Mouse (Mus musculus): ENCODE measurements around the gene A630095N17Rik. TPM values are rescaled to one million over a fixed set of nuclear protein-coding genes. Genes with fewer than 3 reads are reported as not detected.

The A630095N17Rik gene
- polyA plus RNA-seq, 1 experiment, result not detected

DNA sequence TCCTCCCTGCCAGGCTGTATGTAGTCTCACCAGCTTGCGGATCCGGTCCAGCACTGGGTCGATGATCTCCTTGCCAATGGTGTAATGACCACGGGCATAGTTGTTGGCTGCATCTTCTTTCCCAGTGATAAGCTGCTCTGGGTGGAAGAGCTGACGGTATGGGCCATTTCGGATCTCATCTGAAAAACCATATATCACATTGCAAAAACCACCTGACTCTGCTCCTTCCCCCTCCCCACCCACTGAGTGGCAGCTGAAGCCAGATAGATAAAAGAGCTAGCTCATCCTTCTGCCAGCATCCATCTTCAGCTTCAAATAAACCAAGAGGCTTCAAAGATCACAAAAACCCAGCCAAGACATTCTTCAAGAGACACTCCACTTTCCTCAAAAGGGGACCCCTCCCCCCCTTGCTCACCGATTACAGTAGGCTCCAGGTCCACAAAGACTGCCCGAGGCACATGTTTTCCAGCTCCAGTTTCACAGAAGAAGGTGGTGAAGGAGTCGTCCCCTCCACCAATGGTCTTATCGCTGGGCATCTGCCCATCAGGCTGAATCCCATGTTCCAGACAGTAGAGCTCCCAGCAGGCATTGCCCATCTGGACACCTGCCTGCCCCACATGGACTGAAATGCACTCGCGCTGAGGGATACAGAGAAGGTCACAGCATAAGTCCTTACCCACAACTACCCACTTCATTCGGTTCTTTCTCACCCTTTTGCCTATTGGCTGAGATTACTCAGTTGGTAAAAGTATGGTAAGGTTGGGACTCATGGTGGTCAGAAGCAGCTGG lies 14.9 kb downstream of the A630095N17Rik start:
- no peak for DNase-seq (ENCODE audit: extremely low spot score in 1 of 2, low spot score in 1 of 2)

DNA sequence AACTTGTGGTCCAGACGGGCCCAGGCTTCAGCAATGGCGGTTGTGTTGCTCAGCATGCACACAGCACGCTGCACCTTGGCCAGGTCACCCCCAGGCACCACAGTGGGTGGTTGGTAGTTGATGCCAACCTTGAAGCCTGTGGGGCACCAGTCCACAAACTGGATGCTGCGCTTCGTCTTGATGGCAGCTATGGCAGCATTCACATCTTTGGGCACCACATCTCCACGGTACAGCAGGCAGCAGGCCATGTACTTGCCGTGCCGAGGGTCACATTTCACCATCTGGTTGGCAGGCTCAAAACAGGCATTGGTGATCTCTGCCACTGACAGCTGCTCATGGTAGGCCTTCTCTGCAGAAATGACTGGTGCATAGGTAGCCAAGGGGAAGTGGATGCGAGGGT lies 16.1 kb downstream of the A630095N17Rik start:
- DNase-seq (ENCODE audit: extremely low spot score in 1 of 2, low spot score in 1 of 2), result no peak

DNA sequence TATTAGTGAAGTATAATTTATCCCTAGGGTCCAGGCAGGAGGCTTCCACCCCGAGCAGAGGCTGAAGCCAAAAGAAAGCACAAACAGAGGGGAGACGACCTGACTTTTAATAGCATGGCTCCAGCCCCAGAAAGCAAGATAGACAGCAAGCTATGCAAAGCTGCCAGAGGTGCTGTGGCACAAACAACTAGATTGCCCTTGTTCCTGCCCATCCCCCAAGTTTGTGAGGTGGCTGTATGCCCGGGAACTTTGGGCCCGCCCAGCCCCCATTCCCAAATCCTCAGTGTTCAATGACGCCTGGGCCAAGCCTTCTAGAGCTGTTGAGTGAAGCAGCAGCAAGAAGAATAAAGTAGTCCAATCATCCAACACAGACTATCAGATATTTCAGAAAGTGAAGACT lies 17.0 kb downstream of the A630095N17Rik start:
- peak in 1 of 2 experiments; percentile 75 for DNase-seq (ENCODE audit: extremely low spot score in 1 of 2, low spot score in 1 of 2)

DNA sequence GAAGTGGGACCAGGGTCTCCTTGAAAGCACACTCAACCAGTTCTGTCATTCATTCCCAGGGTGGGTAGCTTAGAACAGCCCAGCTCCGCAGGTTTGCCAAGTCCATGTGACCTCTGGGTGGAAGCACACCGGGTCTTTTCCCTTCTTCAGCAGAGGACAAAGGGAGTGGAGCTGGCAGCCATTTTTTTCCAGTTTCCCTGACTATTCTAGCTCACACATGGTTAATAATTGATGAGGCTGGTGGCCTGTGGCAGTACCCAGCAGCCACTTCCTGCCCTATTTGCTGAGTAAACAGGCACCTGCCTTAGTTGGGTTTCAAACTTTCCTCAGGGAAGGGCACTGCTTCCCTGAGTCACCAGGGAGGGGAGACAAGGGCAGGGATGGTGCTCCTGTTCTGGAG lies 17.5 kb downstream of the A630095N17Rik start:
- DNase-seq (ENCODE audit: extremely low spot score in 1 of 2, low spot score in 1 of 2), result no peak

DNA sequence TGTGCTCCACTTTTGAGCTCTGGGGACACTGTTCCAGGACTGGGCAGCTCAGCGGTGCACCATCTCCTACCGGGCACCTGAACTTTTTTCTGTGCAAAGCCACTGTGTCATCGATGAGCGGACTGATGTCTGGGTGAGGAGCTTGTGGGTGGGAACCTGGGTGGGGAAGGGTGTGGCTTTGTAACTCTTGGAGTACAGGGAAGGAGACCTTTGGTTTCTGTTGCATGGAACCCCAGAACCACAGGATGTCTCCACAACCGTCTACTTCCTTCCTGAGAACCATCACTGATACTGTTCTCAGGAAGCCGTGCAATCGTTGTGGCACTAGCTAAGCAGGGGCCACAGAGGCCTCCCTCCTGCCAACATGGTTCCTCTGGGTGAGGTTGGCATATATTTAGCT lies 18.8 kb downstream of the A630095N17Rik start:
- no peak for DNase-seq (ENCODE audit: extremely low spot score in 1 of 2, low spot score in 1 of 2)

DNA sequence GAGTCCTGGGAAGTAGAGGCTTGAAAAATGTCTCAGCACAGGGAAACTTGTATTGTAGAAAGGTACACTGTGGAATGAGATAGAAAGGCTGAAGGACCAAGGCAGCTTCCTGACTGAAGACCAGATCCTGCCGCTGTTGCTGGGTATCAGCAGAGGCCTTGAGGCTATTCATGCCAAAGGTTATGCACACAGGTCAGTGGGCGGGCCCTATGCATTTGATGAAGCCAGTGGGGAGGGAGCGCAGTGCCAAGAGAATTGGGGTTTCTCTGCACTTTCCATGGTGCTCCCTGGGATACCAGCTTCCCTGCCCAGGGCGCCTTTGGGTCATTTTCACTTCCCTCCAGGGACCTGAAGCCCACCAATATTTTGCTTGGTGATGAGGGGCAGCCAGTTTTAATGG lies 19.4 kb downstream of the A630095N17Rik start:
- no peak for DNase-seq (ENCODE audit: extremely low spot score in 1 of 2, low spot score in 1 of 2)

DNA sequence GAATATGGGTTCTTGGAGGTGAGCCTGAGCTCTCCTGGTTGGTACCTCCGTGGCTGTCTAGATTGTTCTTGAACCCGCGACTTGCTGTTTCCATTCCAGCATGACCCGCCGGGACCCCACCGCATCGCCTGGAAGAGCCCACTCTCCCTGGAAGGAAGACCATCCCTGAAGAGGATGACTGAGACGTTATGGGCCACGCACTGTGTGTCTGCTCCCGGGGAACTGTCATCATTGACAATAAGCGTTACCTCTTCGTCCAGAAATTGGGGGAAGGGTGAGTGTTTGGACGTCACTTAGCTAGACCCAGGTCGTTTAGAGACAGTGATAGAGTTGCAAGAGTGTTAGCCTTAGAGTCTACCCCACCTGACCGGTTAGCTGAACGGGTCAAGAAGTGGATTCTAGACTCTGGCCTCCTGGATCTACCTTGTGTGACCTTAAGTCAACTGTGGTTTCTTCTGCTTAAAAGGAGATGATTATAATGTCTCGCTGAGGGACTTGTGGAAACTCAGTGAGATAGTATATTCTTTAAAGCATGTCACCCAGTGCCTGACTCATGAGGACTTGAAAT lies 20.7 kb downstream of the A630095N17Rik start:
- DNase-seq (ENCODE audit: extremely low spot score in 1 of 2, low spot score in 1 of 2), result no peak

DNA sequence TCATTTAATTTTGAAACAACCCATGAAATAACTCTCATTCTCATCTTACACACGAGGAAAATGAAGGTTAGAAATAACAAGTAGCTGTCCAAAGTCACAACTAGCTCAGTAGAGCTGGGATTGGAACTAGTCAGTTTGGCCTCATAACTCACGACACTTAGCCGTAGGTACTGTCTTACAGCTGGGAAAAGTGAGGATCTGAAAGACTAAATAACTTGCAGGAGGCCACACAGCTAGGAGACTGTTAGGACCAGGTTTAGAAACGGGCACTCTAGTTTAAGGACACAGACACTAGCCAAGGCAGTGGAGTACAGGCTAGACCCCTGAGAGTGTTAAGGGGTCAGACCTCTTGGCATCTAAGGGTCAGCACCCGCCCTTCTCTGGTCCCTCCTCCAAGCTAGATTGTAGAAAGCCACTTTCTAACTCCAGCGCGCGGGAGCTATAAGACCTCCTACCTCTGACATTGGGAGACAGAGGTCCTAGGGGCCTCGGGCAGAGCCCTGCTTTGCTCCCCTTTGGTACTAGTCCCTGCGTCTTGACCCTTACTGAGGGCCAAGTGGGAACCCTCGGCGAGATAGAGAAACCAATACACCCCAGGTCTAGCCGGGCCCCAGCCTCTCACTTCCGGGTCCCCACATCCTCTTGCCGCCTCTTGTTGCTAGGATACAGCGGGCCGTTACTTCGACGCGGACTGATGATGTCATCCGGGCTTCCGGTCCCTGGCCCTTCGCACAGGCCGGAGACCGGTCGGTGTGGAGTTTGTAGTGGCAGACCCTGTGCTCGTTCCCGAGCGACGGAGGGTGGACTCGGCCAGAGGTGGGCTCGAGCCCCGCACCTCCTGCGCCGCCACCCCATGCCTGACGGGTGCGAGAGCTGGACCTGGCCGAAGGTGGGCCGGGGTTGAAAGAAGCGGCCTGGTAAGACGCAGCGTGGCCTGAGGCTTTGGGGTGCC lies 21.5 kb downstream of the A630095N17Rik start, which contains the start of the genes Glb1l and Stk16:
TSS of gene Glb1l (minus strand) at position 678 of the 952 bp plus-strand sequence.
TSS of gene Stk16 (plus strand) at position 703 of the 952 bp plus-strand sequence.
- DNase-seq (ENCODE audit: extremely low spot score in 1 of 2, low spot score in 1 of 2), result peak; percentile 89 to 98

DNA sequence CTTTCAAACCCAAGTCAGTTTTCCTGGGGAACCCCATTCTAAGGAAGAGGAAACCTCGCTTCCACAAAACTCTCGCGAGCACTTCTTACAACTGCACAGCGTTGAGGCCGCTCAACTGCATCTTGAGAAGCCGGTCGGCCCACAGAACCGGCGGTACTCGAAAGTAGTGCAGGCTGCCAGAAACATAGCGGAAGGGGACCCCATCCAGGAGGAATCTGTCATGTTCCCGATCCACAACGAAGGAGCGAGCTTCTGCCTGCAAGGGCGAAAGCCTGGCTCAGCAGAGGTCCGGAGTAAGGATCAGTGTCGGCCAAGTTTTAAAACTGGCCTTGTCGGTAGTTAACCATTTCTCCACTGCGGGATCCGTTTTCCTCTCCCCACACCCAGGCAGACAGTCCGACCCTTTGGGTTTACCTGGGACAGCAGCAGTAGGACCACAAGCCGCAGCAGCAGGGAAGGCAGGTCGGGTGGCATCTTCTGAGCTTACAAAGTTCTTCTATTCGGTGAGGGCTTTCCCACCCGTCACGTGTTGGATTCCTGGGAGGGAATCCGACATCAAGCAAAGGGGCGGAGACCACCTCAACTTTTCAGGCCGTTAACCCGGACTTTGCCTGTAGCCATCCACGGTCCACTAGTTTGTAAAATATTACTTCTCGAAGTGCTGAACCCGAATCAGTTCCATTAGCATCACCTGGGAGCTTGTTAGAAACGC lies 22.8 kb downstream of the A630095N17Rik start:
- DNase-seq (ENCODE audit: extremely low spot score in 1 of 2, low spot score in 1 of 2), result no peak

DNA sequence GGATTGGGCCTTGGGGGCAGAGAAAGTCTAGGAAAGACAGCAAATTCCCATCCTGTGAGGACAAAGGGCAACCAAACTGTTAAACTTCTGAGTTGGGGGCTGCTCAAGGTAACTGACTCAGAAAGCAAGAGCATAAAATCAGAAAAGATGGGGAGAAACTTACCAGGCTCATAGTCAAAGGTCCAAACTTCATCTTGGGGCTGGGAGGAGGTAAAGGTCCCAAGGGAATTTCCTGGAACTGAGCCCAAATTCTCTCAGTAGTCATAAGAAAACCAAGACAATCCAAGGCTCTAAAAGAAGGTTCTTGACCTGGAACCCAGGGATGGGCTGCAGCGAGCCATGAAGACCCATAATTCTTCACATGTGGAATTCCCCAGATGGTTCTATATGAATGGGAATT lies 30.7 kb downstream of the A630095N17Rik start:
- DNase-seq (ENCODE audit: extremely low spot score in 1 of 2, low spot score in 1 of 2), result no peak

DNA sequence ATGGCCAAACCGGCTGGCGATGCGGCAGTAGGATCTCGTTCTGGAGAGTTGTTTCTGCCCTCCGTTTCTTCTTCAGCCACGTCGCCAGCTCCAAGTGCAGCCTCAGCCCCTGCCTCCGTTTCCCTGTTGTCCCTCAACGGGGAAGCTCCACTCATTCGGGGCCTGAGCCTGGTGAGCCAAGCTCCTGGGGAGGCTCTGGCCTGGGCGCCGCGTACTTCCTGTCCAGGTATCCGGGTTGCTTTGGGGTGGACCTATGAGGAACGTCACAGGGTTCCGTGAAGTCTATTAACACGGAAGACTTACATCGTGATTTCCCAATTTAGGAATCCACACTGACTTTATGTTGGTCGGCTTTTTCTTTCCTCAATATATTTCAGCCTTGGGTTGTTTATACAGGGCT lies 39.5 kb downstream of the A630095N17Rik start:
- peak in 1 of 2 experiments; percentile 38 for DNase-seq (ENCODE audit: extremely low spot score in 1 of 2, low spot score in 1 of 2)

DNA sequence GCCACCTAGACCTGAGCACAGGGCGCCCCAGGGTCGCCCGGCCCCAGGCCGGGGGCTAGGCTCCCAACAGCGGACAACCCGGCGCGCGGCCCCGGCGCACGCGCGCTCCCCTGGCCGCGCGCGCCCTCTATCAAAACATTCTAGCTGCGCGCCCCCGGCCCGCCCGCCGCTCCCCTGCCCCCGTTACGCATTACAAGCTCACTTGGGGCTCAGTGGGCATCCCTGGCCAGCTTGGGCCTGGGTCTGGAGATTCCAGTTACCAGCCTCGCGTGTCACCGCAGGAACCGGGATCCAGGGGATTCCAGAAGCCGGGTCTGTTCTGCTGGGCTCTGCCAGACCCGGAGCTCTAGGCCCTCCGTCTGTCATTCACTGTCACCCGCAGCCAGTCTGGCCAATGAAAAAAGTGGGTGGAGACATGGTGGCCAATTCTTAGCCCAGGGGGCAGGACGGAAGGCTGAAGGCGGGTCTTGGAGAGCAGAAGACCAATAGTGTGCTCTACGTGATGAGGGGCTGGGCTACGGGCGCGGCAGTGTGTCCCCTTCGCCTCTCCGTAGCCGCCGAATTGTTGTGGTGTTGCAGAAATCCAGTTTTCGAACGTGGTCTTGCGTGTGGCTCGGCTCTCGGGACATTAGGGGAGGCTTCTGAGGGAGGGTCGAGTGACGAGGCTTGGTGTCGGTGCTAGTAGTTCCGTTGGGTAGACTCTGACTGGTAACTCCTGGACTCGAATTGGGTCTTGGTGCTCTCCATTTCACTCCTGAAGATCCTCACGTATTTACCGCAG lies 40.1 kb downstream of the A630095N17Rik start, which contains the start of the genes Ankzf1 and Atg9a:
TSS of gene Ankzf1 (plus strand) at position 530 of the 781 bp plus-strand sequence.
TSS of gene Atg9a (minus strand) at position 575 of the 781 bp plus-strand sequence.
- DNase-seq (ENCODE audit: extremely low spot score in 1 of 2, low spot score in 1 of 2), result peak; percentile 97 to 98

DNA sequence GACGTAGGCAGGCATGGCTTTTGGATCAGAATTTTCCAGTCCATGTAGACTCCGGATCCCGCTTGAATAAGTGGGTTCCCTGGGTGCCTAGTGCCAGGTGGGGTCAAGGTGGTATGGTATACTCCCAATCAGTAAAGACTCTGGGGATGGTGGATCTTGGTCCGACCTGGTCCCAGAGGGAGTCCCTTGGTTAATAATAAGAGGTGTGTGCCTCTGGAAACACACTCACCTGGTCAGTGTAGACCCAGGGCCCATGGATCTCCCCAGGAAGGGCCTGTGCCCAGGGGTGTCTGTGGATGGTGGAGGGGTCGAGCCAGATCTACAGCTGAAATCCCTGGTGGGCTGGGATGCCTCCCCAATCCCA lies 40.7 kb downstream of the A630095N17Rik start:
- DNase-seq (ENCODE audit: extremely low spot score in 1 of 2, low spot score in 1 of 2), result no peak

DNA sequence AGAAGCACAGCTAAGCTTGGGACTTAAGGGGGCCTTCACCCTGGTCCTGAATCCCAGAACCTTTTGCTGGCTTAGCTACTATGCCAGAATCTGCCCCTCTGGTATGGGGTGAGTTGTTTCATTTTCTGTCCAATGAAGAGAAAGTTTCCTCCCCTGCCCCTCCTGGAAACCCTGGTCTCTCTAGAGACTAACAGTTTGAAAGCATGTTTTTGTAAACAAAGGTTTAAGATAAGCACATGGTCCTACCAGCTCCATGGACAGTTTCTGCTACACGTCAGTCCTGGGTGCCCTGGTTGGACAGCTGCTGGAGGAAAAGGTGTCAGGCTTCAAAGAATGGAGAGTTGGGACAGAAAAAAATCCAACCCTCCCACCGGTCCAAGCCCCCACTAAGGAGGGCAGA lies 41.3 kb downstream of the A630095N17Rik start:
- DNase-seq (ENCODE audit: extremely low spot score in 1 of 2, low spot score in 1 of 2), result no peak

DNA sequence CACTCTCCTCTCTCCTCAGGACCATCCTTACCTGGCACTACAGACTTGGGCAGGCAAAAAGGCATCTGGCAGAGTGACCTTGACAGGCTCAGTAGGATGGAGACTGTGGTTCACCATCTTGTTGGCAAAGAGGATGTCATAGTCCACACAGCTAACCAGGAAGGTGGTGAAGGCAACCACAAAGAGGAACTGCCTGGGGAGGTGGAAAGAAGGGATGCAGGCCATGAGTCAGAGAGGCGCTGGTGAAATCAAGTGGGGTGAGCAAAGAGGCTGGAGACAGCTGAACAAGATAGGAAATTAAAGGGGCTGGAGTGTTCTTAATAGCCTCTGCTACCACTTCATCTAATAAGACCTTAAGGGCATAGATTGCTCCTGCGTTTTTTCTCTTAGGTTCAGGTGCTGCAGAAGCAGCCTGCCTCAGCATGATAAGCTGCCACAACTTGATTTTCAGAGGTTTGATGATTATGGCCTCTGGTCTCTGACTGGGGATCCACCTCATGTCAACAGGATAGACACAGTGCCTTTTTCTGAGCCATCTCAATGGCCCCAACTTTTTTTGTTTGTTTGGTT lies 43.9 kb downstream of the A630095N17Rik start:
- DNase-seq (ENCODE audit: extremely low spot score in 1 of 2, low spot score in 1 of 2), result no peak

DNA sequence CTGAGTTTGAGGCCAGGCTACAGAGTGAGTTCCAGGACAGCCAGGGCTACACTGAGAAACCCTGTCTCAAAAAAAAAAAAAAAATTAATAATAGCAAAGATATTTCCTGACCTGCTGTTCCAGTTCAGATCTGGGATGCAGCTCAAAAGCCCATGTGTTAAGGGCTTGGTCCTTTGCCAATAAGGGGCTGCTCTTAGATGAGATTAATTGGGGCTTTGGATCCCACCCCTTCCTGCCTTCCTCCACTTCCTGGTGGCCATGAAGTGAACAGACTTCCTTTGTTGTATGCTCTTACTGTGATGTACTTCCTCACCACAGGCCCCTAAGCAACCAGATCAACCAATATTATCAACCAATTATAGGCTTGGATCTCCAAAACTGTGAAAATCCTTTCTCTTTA lies 44.8 kb downstream of the A630095N17Rik start:
- no peak for DNase-seq (ENCODE audit: extremely low spot score in 1 of 2, low spot score in 1 of 2)

DNA sequence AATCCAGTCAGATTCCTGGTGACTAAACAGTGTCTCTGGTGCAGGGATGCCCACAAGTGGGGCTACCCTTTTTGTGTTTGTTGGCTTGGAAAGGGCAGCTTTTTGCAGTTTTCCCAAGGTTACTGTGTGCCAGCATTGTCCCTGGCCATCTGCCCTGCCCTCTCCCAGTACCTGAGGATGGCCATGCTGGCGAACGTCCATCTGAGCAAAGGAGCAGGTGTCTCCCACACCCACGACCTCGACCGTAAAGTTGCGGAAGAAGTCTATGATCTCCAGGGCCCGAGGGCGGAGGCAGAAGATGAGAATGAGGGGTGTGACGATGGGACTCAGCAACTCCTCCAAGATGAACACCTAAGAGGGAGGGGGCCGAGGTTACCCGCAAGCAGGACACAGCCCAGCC lies 46.4 kb downstream of the A630095N17Rik start:
- no peak for DNase-seq (ENCODE audit: extremely low spot score in 1 of 2, low spot score in 1 of 2)

DNA sequence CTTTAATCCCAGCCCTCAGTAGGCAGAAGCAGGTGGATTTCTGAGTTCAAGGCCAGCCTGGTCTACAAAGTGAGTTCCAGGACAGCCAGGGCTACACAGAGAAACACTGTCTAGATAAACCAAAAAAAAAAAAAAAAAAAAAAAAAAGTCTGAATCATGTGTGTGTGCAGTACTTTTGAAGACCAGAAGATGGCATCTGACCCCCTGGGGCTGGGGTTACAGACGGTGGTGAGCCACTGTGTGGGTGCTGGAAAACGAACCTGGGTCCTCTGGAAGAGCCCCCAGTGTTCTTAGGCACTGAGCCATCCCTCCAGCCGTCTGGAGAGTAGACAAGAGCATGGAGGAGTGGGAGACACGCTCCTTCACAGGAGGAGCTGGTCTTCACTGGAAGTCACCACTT lies 49.7 kb downstream of the A630095N17Rik start:
- no peak for DNase-seq (ENCODE audit: extremely low spot score in 1 of 2, low spot score in 1 of 2)

DNA sequence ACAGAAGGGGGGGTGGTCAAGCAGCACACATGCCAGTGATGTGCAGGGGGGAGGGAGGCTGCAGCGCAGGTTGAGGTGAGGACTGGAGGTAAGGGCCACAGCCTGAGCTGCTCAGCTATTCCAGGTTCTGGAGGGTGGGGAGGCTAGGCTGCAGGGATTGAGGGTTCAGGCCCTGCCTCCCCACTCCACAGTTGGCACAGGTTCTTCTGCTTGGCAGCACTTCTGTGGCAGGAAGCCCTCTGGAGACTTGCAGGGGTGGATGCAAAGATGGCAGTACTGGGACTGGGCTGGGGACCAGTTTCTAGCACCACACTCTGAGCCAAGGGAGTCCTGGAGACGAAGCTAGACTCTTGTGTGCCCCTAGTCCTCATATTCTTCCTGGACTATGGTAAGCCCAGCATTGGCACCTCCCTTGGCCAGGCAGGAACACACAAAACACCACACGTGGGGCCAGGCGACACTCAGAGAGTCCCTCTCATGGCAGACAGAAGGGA lies 50.5 kb downstream of the A630095N17Rik start:
- no peak for DNase-seq (ENCODE audit: extremely low spot score in 1 of 2, low spot score in 1 of 2)

Data from frontal cortex, adult 2 months (tissue).